Mouse (Mus musculus) liver, embryonic 11.5 days (tissue): ENCODE measurements at regions not wholly inside any gene's neighbourhood (a gene's known extent, or its start where the extent isn't known, plus 50 kb on each side); places are given as distances from the start of the nearest gene placed in this dataset.
"Not testable (repeated sequence)": the region's sequence is repeated elsewhere in the genome, so short reads cannot be mapped to it uniquely, and the experiment has no call there.

Experiments
- ATAC-seq: fragments of 200-750 bp; cut with Nextera tagmentation; replicated peaks from 2 replicates; pipeline ENCODE4 v1.8.0; 2017; ENCODE audit warnings: moderate number of reproducible peaks, mild to moderate bottlenecking, moderate TSS enrichment, moderate library complexity; ENCODE audit not compliant: low FRiP score
- DNase-seq: peaks from one replicate; pipeline ENCODE4 v3.0.0-alpha.2; 2017; ENCODE audit warnings: low spot score
- H3K27ac ChIP-seq: fragments of 300-500 bp; sonication (generic); 2 replicates; pipeline ENCODE4 v1.5.1; 2014; ENCODE audit warnings: mild to moderate bottlenecking, low read depth, low read length, control low read depth
- H3K27me3 ChIP-seq: fragments of 300-500 bp; sonication (generic); replicated peaks from 2 replicates; pipeline ENCODE4 v1.6.1; 2014; ENCODE audit warnings: low read length, mixed read lengths; ENCODE audit not compliant: control insufficient read depth, insufficient read depth
- H3K36me3 ChIP-seq: fragments of 300-500 bp; sonication (generic); 2 replicates; pipeline ENCODE4 v1.6.1; 2014; ENCODE audit warnings: mild to moderate bottlenecking, low read length, moderate library complexity, mixed read lengths; ENCODE audit not compliant: control insufficient read depth, insufficient read depth
- H3K4me1 ChIP-seq: fragments of 300-500 bp; sonication (generic); replicated peaks from 2 replicates; pipeline ENCODE4 v1.6.1; 2014; ENCODE audit warnings: low read length, mixed read lengths; ENCODE audit not compliant: control insufficient read depth, insufficient read depth
- H3K4me2 ChIP-seq: fragments of 300-500 bp; sonication (generic); 2 replicates; pipeline ENCODE4 v1.6.1; 2014; ENCODE audit warnings: mild to moderate bottlenecking, control low read depth, moderate library complexity
- H3K4me3 ChIP-seq: fragments of 300-500 bp; sonication (generic); 2 replicates; pipeline ENCODE4 v1.5.1; 2014; ENCODE audit warnings: low read depth, low read length, control low read depth
- H3K9ac ChIP-seq: fragments of 300-500 bp; sonication (generic); 2 replicates; pipeline ENCODE4 v1.6.1; 2014; ENCODE audit warnings: low read depth, low read length, control low read depth
- H3K9me3 ChIP-seq: fragments of 300-500 bp; sonication (generic); 2 replicates; pipeline ENCODE4 v1.6.1; 2016; ENCODE audit warnings: low read length, inconsistent platforms, mixed read lengths; ENCODE audit not compliant: control insufficient read depth
- WGBS: fragments of 180-500 bp; shearing (Covaris S2); extraction: QIAGEN DNeasy Blood & Tissue Kit; methylation state at CpG from one replicate; pipeline ENCODE4 v1.1.7; 2014; 5-methylcytosine and 5-hydroxymethylcytosine counted together

DNA sequence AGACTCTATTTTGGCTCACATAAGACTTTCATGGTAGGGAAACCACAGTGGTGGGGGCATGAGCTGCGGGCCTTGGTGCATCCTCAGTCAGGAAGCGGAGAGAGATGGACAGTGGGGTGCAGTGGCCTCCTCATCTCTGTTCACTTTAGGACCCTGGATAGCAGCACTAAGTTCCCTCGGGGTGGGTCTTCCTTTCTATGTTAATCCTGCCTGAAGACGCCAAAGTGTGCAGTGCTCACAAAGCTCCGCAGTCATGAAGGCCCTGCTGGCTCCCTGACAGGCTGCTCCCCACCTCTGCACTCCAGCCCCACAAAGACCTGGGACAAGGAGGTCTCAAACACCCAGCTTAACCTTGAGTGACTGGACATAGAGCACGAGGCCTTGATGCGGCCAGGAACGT lies 56.8 kb downstream of the Sox1 start:
- WGBS, result 63% methylated on average over 8 of the region's 8 CpGs

DNA sequence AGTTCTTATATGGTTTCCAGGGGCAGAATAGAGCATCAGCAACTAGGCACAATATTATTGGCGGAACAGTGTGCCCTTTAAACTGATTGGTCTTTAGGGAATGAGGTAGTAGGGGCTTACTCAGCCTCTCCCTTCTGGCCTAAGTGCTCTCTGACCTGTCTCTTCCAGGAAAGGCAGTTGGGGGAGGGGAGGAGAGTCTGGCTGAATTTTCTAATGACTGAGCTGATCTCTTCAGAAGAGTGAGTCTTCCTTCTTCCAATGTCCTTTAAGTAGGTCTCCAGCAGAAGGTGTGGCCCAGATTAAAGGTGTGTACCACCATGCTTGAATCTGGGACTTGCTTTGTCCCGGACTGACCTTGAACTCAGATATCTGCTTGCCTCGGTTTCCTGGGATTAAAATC lies 60.3 kb downstream of the Sox1 start:
- not testable (repeated sequence) for H3K27me3 ChIP-seq, H3K9me3 ChIP-seq, H3K4me3 ChIP-seq, H3K36me3 ChIP-seq, ATAC-seq, DNase-seq, H3K9ac ChIP-seq, H3K4me1 ChIP-seq, H3K4me2 ChIP-seq, H3K27ac ChIP-seq
- WGBS, result 76% methylated on average over 3 of the region's 3 CpGs

More for the DNA sequence above, 56.8 kb downstream of the Sox1 start:
- H3K27ac ChIP-seq, result no peak overlapping the region
- H3K9me3 ChIP-seq, result no peaks in the 10 kb centered on the region
- H3K9ac ChIP-seq, result no peak overlapping the region
- no peaks in the 10 kb centered on the region for H3K36me3 ChIP-seq
- DNase-seq (no peak), ATAC-seq (no peak)
- H3K27me3 ChIP-seq, result peaks cover 14% of the 10 kb centered on the region
- H3K4me1 ChIP-seq, result no peaks in the 10 kb centered on the region
- no peak overlapping the region for H3K4me2 ChIP-seq
- H3K4me3 ChIP-seq, result no peak overlapping the region

DNA sequence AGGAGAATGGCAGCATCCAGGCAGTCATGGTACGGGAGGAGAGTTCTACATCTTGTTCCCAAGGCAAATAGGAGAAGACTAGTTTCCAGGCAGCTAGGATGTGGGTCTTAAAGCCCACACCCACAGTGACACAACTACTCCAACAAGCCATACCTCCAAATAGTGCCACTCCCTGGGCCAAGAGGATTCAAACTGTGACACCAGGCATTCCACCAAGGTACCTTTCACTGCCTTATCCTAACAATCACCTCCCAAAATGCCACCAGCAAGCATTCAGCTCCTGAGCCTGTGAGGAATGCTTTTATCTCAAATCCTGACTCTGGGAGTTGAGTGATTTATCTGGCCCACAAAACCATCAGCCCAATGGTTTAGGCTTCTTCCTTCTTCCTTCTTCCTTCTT lies 61.2 kb downstream of the Sox1 start:
- WGBS, result 70% methylated on average over 1 of the region's 1 CpGs
- Histone ChIP-seq H3K9ac (no peak overlapping the region), H3K27me3 (0 out of 2 replicates have a peak, but pooled peaks cover 2% of the 10 kb centered on the region), H3K36me3 (no peaks in the 10 kb centered on the region), H3K4me2 (no peak overlapping the region), H3K4me3 (no peak overlapping the region), H3K9me3 (no peaks in the 10 kb centered on the region), H3K4me1 (no peaks in the 10 kb centered on the region), H3K27ac (no peak overlapping the region)
- DNase-seq, result no peak
- no peak for ATAC-seq

DNA sequence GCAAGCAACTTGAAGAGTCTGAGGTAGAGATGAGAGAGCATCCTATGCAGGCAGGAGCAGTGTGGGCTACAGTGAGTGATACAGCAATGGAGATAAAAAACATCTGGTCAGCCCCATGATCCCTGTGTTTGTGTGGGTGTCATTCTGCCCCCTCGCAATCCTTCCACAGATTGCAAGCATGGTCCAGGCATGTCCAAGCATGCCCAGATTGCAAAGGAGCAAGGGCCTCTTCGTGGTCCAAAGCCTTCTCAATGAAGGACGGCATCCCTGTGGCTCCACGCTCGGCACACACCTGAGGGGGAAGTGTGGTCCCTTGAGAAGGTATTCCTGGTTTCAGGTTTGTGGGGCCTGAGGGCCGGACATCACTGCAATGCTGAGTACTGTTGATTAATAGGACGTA lies 61.9 kb downstream of the Sox1 start:
- Histone ChIP-seq H3K36me3 (no peaks in the 10 kb centered on the region), H3K27ac (no peak overlapping the region), H3K27me3 (0 out of 2 replicates have a peak, but pooled peaks cover 2% of the 10 kb centered on the region), H3K4me1 (no peaks in the 10 kb centered on the region), H3K9ac (no peak overlapping the region), H3K9me3 (no peaks in the 10 kb centered on the region), H3K4me2 (no peak overlapping the region), H3K4me3 (no peak overlapping the region)
- WGBS, result 71% methylated on average over 7 of the region's 7 CpGs
- DNase-seq, result no peak
- no peak for ATAC-seq

DNA sequence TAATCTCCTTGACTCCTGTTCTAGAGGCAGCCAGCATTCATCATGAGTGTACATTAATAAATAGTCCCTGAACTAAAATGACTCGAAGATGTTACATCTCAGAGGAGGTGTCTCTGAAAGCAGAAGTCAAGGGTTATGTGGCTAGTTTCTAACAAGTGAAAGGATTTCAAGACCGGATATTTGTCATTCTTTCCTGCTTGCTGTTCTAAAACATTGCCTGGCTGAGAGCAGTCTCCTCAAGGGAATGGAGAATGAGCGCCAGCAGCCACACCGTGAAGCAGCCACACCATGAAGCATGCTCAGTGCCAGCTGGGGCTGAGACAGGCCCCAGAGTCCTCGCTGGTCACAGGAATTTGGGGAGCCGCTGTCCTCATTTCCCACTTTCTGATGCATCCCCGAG lies 71.8 kb downstream of the Sox1 start:
- ATAC-seq (no peak), DNase-seq (no peak)
- no peaks in the 10 kb centered on the region for H3K9me3 ChIP-seq
- H3K9ac ChIP-seq, result no peak overlapping the region
- no peak overlapping the region for H3K27ac ChIP-seq
- no peak overlapping the region for H3K4me2 ChIP-seq
- H3K27me3 ChIP-seq, result 0 out of 2 replicates have a peak, but pooled peaks cover 4% of the 10 kb centered on the region
- H3K4me3 ChIP-seq, result no peak overlapping the region
- H3K4me1 ChIP-seq, result no peaks in the 10 kb centered on the region
- WGBS, result 65% methylated on average over 7 of the region's 7 CpGs
- no peaks in the 10 kb centered on the region for H3K36me3 ChIP-seq

DNA sequence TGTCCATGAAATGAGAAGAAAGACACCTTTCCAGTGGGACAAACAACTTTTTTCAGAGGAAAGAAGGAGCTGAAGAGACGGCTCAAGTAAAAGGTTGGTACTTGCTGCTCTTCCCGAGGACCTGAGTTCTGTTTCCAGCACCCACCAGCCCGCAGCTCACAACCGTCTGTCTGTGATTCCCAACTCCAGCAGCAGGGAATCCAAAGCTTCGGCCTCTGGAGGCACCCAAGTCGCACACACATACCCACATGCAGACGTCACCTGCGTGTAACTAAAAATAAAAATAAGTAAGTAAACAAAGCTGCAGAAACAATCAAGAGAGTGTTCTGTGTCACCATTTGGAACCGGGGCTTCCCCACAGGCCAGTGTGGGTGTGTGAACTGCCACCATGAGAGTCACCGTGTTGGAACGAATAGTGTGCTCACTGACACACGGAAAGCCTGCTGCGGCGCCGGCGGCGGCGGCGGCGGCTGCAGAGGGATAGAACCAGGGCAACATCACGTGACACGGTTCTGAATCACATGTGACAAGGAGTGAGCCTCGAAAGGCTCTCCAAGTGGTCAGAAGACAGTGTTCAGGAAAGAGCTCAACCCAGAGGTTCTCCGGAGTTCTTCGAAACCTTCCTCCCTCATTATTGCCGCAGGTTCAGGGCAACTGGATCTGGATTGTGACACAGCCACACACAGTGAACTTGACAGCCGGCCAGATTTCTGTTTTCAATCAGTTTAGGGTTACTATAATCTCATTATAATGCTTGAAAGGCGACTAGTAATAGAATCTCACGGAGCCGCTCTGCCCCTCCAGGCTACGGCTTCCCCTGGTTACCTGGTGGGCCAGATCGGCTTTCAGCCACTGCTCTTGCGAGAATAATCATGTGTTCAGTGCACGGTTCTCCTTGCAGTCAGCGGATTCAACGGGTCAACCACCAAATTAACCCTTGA lies 72.6 kb downstream of the Sox1 start:
- Histone ChIP-seq H3K4me1 (no peaks in the 10 kb centered on the region), H3K4me3 (no peak overlapping the region), H3K4me2 (no peak overlapping the region), H3K9ac (no peak overlapping the region), H3K36me3 (no peaks in the 10 kb centered on the region), H3K27me3 (0 out of 2 replicates have a peak, but pooled peaks cover 4% of the 10 kb centered on the region), H3K9me3 (no peaks in the 10 kb centered on the region), H3K27ac (no peak overlapping the region)
- ATAC-seq, result no peak
- WGBS, result 77% methylated on average over 36 of the region's 36 CpGs
- no peak for DNase-seq

DNA sequence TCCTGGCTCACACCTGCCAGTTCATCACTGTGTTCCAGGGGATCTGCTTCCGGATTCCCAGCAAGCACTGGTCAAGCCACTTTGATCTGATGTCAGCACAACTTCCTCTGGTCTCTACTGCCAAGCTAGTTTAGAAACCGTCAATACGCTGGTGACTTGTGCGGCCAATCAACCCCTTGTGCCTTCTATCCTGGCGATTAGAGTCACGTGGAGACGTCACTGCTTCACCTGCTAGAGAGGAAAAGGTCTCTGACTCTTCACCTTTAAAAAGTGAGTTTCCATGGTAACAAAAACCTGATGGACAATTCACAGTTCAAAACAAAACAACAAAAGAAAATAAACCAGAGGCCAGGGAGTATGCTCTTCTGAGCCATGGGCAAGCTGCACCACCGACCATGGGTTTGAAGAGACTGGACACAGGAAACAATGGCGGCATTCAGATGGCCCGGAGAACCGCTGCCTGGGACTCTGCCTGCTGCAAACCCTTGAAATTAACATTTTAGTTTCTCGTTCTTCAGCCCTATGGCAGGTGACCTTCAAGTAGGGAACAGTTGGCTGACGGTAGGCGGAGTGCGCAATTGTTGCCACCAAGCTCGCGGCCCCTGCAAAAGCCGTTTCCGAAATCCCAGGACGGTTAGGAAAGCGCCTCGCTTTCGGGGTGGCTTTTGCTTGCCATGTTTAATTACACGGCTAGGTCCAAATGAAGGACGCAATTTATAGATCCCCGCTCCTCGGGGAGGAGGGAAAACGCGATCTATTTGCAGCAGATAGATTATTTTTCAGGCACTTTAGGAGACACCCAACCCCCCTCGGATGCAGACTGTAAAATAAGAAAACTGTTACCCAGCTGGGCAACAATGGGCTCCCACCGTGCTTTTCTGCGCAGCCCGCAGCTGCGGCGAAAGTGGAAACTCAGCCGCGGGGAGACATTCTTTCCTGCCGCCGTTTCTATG lies 82.6 kb downstream of the Sox1 start:
- H3K27me3 ChIP-seq, result peaks cover 43% of the 10 kb centered on the region
- peak overlapping the region; percentile 15; the same call in 1 of the 2 replicates for H3K4me3 ChIP-seq
- no peak for ATAC-seq
- H3K36me3 ChIP-seq, result no peaks in the 10 kb centered on the region
- WGBS, result 11% methylated on average over 39 of the region's 39 CpGs
- no peak overlapping the region for H3K9ac ChIP-seq
- DNase-seq, result no peak
- H3K4me1 ChIP-seq, result no peaks in the 10 kb centered on the region
- H3K4me2 ChIP-seq, result peak overlapping the region; percentile 52
- no peak overlapping the region for H3K27ac ChIP-seq
- H3K9me3 ChIP-seq, result no peaks in the 10 kb centered on the region

DNA sequence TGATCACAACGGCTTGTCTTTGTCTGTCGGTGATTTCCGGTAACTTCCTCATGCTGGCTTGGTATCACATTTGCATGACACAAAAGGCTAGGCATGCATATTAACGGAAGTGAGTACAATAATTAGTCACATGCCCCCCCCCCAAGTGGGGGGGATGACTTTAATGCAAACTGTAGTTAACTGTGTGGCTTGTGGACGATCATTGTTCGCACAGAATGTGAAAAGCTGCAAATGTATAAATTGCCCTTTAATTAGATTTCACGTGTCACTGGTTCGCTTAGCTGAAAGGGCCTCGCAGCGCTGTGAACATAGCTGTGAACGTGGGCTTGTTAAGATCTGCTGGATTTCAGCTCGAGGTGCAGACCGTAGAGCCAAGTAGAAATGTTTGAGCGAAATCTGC lies 86.8 kb downstream of the Sox1 start:
- no peak overlapping the region for H3K9ac ChIP-seq
- 72% methylated on average over 14 of the region's 14 CpGs for WGBS
- no peaks in the 10 kb centered on the region for H3K36me3 ChIP-seq
- peaks cover 33% of the 10 kb centered on the region for H3K27me3 ChIP-seq
- no peaks in the 10 kb centered on the region for H3K9me3 ChIP-seq
- H3K27ac ChIP-seq, result no peak overlapping the region
- H3K4me1 ChIP-seq, result no peaks in the 10 kb centered on the region
- DNase-seq (no peak), ATAC-seq (no peak)
- no peak overlapping the region for H3K4me2 ChIP-seq
- no peak overlapping the region for H3K4me3 ChIP-seq
